ENCODE assay signal across 7 mouse cellular contexts in genomic region chr19:59260718-59261442, GRCm38 (mm10). TPM values are rescaled to one million over a fixed set of nuclear protein-coding genes. Genes with fewer than 3 reads are reported as not detected.
DNase-seq lines count a peak whose midpoint lies in the region; ATAC-seq and TF ChIP-seq lines count a peak whose summit lies in the region.

Gene Slc18a2, plus strand, starts transcription at chr19:59260896.

- H3K27me3 ChIP-seq in ES-Bruce4 (ENCODE audit: control insufficient read depth, insufficient read depth, low read length, poor library complexity, severe bottlenecking) = peaks cover 4% of the 10 kb centered on the region; the same call in 1 of the 2 replicates
- H3K27me3 ChIP-seq in forebrain, embryonic 10.5 days (ENCODE audit: poor library complexity, severe bottlenecking) = peaks cover 54% of the 10 kb centered on the region
- peaks cover 12% of the 10 kb centered on the region for H3K27me3 ChIP-seq in intestine, postnatal 0 days (replicated peaks; ENCODE audit: control insufficient read depth, insufficient read depth, low read length)
- H3K27me3 ChIP-seq in midbrain, embryonic 16.5 days (ENCODE audit: control insufficient read depth, insufficient read depth, low read depth, low read length) = peaks cover 8% of the 10 kb centered on the region

- H3K4me2 ChIP-seq in intestine, postnatal 0 days (replicated peaks; ENCODE audit: low read depth) = peak within 1 kb of the TSS; percentile 69
- peak within 1 kb of the TSS; percentile 75 for H3K4me2 ChIP-seq in midbrain, embryonic 16.5 days (ENCODE audit: low read length)

- under 1% methylated on average over 55 of the region's 55 CpGs for WGBS in forebrain, embryonic 10.5 days
- WGBS in intestine, postnatal 0 days = 1% methylated on average over 54 of the region's 55 CpGs
- WGBS in midbrain, embryonic 16.5 days = under 1% methylated on average over 55 of the region's 55 CpGs

- DNase-seq in MEL-GATA-1-ER (ENCODE audit: extremely low read depth, low read depth) = peak; percentile 28
- DNase-seq in forebrain, embryonic 10.5 days (ENCODE audit: extremely low spot score, low spot score) = peak; percentile 27
- DNase-seq in left cerebral cortex, postnatal 4 days = no peak
- no peak for DNase-seq in cerebellum, postnatal 14 days

- intact Hi-C loops in left cerebral cortex, postnatal 4 days (cut with DNase I) = no loop called here

- no peak for TF ChIP-seq EP300 in ES-Bruce4 (IDR thresholded peaks at IDR 0.05; ENCODE audit: insufficient read depth, low read depth, low read length)

- peak within 1 kb of the TSS; percentile 20 for H3K4me3 ChIP-seq in ES-Bruce4 (ENCODE audit: low read depth, low read length)
- peak within 1 kb of the TSS; percentile 60 for H3K4me3 ChIP-seq in forebrain, embryonic 10.5 days
- H3K4me3 ChIP-seq in intestine, postnatal 0 days (ENCODE audit: low read depth, low read length) = peak within 1 kb of the TSS; percentile 32
- H3K4me3 ChIP-seq in midbrain, embryonic 16.5 days (ENCODE audit: low read depth, low read length) = peak within 1 kb of the TSS; percentile 44

- no peak within 1 kb of the TSS for H3K27ac ChIP-seq in ES-Bruce4 (ENCODE audit: insufficient read depth, low read length)
- peak within 1 kb of the TSS; percentile 70 for H3K27ac ChIP-seq in forebrain, embryonic 10.5 days
- H3K27ac ChIP-seq in intestine, postnatal 0 days (ENCODE audit: low read depth, low read length) = no peak within 1 kb of the TSS
- peak within 1 kb of the TSS; percentile 47; the same call in 1 of the 2 replicates for H3K27ac ChIP-seq in midbrain, embryonic 16.5 days (ENCODE audit: low read length)

- TF ChIP-seq CTCF in ES-Bruce4 (IDR thresholded peaks at IDR 0.05; ENCODE audit: low read depth, low read length) = no peak
- no peak for TF ChIP-seq CTCF in intestine, postnatal 0 days (IDR thresholded peaks at IDR 0.05; ENCODE audit: low read depth)

- ATAC-seq in intestine, postnatal 0 days = no peak
- peak; percentile 75 for ATAC-seq in midbrain, embryonic 16.5 days

- H3K9me3 ChIP-seq in ES-Bruce4 (replicated peaks; ENCODE audit: control insufficient read depth, insufficient read depth, low read length, poor library complexity, severe bottlenecking) = no peaks in the 10 kb centered on the region
- no peaks in the 10 kb centered on the region; the same call in 1 of the 2 replicates for H3K9me3 ChIP-seq in forebrain, embryonic 10.5 days
- H3K9me3 ChIP-seq in intestine, postnatal 0 days (ENCODE audit: control insufficient read depth) = peaks cover 5% of the 10 kb centered on the region; the same call in 1 of the 2 replicates
- H3K9me3 ChIP-seq in midbrain, embryonic 16.5 days (replicated peaks; ENCODE audit: control insufficient read depth, low read length, poor library complexity, severe bottlenecking) = peaks cover 4% of the 10 kb centered on the region; the same call in 1 of the 2 replicates

- no peak for TF ChIP-seq POLR2A in ES-Bruce4 (IDR thresholded peaks at IDR 0.05; ENCODE audit: insufficient read depth, low read length)

- H3K4me1 ChIP-seq in ES-Bruce4 (ENCODE audit: control insufficient read depth, insufficient read depth, low read length) = no peaks in the 10 kb centered on the region
- peaks cover 36% of the 10 kb centered on the region for H3K4me1 ChIP-seq in forebrain, embryonic 10.5 days
- H3K4me1 ChIP-seq in intestine, postnatal 0 days (replicated peaks; ENCODE audit: control insufficient read depth, insufficient read depth, low read length) = no peaks in the 10 kb centered on the region
- H3K4me1 ChIP-seq in midbrain, embryonic 16.5 days (ENCODE audit: control insufficient read depth, insufficient read depth, low read length) = peaks cover 15% of the 10 kb centered on the region

- no peaks in the 10 kb centered on the region for H3K36me3 ChIP-seq in ES-Bruce4 (ENCODE audit: control insufficient read depth, insufficient read depth, low read length, poor library complexity, severe bottlenecking)
- H3K36me3 ChIP-seq in forebrain, embryonic 10.5 days (replicated peaks) = no peaks in the 10 kb centered on the region
- no peaks in the 10 kb centered on the region for H3K36me3 ChIP-seq in intestine, postnatal 0 days (ENCODE audit: control insufficient read depth, insufficient read depth)
- no peaks in the 10 kb centered on the region for H3K36me3 ChIP-seq in midbrain, embryonic 16.5 days (ENCODE audit: control insufficient read depth, insufficient read depth, low read length)

- no peak within 1 kb of the TSS for H3K9ac ChIP-seq in ES-Bruce4 (ENCODE audit: low read depth, poor library complexity, severe bottlenecking)
- H3K9ac ChIP-seq in intestine, postnatal 0 days (ENCODE audit: low read depth, low read length) = no peak within 1 kb of the TSS; the same call in 1 of the 2 replicates
- H3K9ac ChIP-seq in midbrain, embryonic 16.5 days (ENCODE audit: low read depth, low read length) = peak within 1 kb of the TSS; percentile 65

RNA-seq across cellular contexts. Expression of gene Slc18a2, which starts in this region (rescaled TPM):
- not detected in 2 replicates for polyA plus RNA-seq in ES-Bruce4 (2011; ENCODE audit: insufficient read depth, insufficient read length, low read depth, missing spikeins)
- 10.8 and 10.9 TPM in 2 replicates for polyA plus RNA-seq in forebrain, embryonic 10.5 days (2016; fragmentation: Nextera tagmentation; extraction: Ambion mirVana)
- polyA plus RNA-seq in intestine, postnatal 0 days (2015; fragmentation: Nextera tagmentation; extraction: Ambion mirVana) = 3.3 and 4.3 TPM in 2 replicates
- polyA plus RNA-seq in midbrain, embryonic 16.5 days (2015; fragmentation: Nextera tagmentation; extraction: Ambion mirVana) = 28.7 and 30.0 TPM in 2 replicates
- 1 to 10 TPM; 4.6 to 6.0 TPM for total RNA-seq in left cerebral cortex, postnatal 4 days (2021)

Comparison
In these comparisons a context has a peak if more than half of its experiments do, and no peak if none do; other contexts are left out.
1. H3K27ac ChIP-seq: peak in forebrain, embryonic 10.5 days (single experiment) and midbrain, embryonic 16.5 days (single experiment); none in ES-Bruce4 (single experiment) and intestine, postnatal 0 days (single experiment).
2. DNase-seq: peak in MEL-GATA-1-ER (single experiment) and forebrain, embryonic 10.5 days (single experiment); none in left cerebral cortex, postnatal 4 days (single experiment) and cerebellum, postnatal 14 days (0 of 2).
3. Peak in every context shown above with its lines, with median percentiles within 50 percentile points of each other: H3K4me3 ChIP-seq.